Mouse (Mus musculus) fat pad, adult 2 months (tissue): Measurements from ENCODE around the gene Smg5.

ENCODE experiments used
- DNase-seq: peaks from one replicate; pipeline ENCODE4 v3.0.0-alpha.2; 2011; ENCODE audit warnings: low read depth, low spot score; ENCODE audit errors: extremely low read depth

Smg5 gene

DNA sequence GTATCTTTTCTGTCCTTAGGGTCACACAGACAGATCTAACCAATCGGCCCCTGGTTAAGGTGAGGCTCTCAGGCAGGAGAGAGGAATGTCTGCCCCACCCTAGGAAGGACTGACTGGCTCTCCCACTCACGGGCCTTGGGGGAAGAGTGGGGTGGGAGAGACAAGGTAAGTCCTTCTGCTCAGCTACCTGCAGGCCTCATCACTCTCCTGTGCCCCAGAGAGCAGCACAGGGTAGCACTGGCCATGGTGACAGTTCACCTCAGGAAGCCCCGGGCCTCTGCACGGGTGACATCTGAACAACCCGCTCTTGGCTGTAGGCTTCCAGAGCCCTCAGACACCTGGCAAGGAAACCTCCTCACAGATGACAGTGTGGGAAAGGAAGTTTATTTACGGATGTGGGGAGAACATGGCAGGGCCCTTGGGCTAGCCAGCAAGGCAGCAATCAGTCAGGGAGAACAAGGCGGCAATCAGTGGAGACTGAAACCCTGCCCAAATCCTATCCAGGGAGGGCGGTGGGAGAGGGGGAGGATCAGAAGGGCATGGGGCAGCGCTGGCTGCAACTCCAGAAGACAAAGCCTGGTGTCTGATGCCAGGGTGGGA lies 57.8 kb downstream of the Smg5 start:
- no peak for DNase-seq

- no peak for DNase-seq
Observed at GRCm38 (mm10) chr3:88395288-88395687, 59.2 kb downstream of the Smg5 start.

DNA sequence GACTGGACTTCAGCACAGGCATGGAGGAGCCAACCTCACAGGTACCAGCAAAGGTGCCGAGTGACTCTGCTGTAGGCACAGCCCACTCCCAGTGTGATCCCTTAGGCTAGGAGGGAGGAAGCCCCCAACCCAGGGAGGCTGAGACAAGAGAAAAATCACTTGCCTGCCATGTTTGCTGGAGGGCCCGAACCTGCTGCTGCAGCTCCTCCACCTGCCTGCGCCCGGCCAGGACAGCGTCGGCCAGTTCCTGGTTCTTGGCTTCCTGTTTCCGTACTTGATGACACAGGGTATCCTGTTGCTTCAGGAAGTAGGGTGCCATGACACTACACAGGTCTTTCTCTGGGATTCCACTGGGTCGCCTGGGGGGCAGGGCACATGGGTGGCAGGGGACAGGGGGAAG lies 59.7 kb downstream of the Smg5 start:
- DNase-seq, result no peak

DNA sequence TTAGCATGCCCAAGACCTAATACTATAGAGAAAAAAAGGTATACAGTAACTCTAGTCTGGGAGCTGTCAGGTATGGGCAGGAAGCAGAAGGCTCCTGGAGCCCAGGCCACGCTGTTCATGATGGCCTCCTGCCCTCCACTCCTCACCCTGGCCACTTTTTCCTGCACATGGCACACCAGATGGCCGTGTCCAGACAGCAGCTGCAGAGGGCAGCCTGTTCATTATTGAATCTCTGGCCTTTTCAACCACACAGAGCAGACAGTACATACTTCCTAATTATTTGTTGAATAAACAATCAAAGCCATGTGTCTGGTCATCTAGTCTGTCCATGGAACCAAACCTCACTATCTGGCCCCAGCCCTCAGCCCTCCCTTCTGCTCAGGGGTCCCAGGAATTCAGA lies 62.6 kb downstream of the Smg5 start:
- DNase-seq, result no peak

DNA sequence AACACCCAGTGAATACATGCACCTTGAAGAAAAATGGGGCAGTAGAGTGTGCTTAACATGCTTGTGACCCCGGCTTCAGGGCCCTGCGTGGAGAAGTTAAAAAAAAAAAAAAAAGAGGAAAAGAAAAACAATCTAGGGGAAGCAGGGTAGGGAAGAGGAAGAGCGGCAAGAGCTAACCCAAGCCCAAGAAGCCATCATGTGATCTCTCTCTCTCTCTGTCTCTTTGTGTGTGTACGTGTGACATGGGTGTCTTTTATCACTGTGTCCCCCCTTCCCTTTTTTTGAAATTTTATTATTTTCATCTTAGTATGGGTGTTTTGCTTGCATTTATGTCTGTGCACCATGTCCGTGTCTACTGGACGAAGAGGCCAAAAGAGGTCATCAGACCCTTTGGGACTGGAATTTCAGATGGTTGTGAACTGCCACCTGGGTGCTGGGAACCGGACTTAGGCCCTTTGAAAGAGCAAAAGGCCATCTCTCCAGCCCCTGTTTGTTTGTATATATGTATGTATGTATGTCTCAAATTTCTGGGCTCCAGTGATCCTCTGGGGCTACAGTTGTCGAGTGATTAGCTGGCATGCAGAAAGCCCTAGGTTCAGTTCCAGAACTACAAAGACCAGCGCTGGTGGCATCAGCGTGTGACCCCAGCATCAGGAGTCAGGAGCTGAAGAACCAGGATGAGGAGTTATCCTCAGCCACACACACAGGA lies 67.6 kb downstream of the Smg5 start:
- no peak for DNase-seq

DNA sequence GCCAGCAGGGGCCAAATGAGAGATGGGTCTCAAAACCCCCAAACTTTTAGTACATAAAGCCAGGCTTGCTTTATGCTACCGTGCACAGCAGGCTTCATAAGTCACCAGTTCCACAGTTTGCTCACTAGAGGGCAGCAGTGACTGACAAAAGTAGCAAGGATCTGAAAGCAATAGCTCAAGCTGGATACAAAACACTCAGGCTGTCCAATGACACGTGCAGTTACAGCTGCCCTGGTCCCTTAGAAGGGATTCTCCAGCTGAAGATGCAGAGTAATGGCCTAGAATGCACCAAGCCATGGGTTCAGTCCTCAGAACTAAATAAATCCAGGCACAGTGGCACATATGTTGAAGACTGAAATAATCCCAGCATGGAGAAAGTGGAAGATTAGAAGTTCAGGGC lies 71.0 kb downstream of the Smg5 start:
- peak; percentile 28 for DNase-seq

DNA sequence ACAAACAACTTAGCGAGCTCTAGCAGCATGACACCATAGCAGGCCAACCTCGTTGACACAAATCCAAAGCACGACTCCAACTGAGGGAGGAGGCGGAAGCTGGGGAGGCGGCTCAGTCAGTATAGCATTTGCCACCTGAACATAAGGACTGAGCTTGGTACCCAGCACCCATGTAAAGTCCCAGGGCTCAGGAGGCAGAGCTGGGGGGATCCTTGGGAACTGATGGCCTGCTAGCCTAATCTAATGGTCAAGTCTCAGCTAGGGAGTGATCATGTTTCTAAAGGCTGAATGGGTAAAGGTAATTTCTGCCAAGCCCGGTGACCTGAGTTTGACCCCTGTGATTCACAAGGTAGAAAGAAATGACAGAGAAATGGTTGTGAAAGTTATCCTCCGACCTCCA lies 71.5 kb downstream of the Smg5 start:
- no peak for DNase-seq

- DNase-seq, result no peak
Observed at GRCm38 (mm10) chr3:88408953-88409352, 72.9 kb downstream of the Smg5 start.

DNA sequence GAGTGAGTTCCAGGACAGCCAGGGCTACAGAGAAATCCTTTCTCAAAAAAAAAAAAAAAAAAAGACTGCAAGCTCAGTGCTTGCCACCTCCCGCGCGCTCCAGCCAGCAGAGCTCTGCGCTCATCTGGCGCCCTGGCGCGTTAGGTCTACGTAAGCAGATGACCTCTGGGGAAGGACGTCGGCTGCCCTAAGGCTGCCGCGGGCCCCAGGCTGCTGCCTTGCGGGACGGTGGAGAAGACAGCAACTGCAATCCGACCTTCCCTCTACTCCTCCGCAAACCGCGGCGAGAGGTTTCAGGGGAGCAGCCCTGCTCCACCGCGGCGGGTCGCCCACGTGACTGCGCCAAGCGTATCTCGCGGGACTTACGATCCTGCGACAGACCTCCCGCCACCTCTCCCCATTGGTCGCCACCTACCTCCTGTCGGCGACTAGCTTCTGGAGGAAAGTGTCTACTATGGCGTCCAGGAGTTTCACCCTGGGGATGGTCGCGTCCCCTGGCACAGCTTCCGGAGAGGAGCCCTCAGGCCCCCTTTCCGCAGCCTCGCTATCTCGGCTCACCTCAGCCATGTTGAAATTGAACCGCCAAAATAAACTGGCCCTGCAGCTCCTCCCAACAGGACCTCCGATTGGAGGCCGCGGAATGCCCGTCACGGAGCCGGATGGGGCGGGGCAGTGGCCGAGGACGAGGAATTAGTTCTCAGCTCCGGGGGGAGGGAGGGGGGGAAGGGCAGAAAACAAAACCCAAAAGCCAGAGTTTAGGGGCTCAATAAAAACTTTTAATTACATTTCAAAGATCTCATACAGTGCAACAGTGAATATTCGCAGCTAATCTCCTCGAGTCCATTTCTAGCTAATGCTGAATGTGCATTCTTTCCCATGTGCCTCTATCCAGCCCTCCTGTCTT lies 73.9 kb downstream of the Smg5 start, which contains the start of gene Pmf1:
Gene Pmf1, minus strand, starts transcription at position 591 of the 904 bp plus-strand sequence.
- peak; percentile 61 for DNase-seq

DNA sequence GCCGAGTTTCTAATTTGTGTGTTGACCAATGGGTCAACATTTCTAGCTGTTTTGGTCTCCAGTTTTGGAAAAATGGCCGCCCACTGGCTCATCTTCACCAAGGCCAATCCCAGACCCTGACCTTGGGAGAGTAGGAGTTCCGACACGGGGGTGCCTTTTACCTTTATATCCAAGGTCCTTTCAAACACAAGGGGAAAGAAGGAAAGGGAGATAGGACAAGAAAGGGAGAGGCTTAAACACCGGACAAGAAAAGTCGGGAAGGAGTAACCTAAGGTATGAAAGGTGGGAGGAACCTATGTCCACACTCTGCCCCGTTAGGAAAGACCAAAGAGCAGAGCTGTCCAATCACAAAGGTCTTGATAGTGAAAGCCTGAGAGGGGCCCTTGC lies 74.6 kb downstream of the Smg5 start:
- no peak for DNase-seq

- DNase-seq, result no peak
Observed at GRCm38 (mm10) chr3:88411681-88412080, 75.6 kb downstream of the Smg5 start.
